Mouse (Mus musculus): Measurements from ENCODE around the gene Lrtm2.
"Not testable (repeated sequence)": the region's sequence is repeated elsewhere in the genome, so short reads cannot be mapped to it uniquely, and the experiment has no call there.

Lrtm2 gene

DNA sequence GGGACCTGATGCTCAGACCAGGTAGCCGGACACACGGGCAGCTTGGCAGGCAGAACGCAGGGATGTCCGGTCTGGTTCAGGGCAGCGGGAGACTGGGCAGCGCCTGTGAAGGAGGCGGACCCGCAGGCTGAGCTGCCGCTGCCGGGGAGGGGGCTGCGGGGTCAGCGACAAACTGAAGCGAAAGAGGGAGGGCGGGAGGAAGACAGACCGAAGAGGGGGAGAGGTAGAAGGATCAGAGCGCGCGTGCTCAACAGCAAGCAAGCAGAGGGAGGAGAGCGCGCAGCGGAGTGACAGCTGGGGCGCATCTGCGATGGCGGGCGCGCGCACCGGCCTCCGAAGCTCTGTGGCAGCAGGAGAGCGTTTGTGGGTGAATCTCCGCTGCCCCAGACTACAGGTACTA, at the start of gene Lrtm2:
TSS of gene Lrtm2 (minus strand) at position 261 of the 400 bp plus-strand sequence.
- no peak for DNase-seq (ENCODE audit: low read depth)

DNA sequence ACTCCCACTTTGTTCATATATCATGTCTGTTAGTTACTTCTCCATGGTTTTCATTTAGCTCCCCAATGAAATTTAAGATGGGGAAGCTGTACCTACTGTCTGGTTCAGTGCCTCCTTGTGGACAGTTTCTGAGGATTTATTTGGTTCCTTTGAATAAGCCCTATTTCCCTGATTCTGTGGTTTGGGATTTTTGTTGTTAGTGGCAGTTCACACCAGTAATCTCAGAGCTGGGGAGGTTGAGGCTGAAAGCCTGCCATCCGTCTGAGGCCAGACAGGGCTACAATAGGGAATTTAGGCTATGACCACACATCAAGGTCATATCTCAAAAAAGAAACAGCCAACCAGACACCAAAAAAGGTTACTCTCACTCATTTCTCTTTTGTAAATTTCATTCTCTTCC, 48.1 kb upstream of the Lrtm2 start:
- DNase-seq (ENCODE audit: low read depth) = no peak

DNA sequence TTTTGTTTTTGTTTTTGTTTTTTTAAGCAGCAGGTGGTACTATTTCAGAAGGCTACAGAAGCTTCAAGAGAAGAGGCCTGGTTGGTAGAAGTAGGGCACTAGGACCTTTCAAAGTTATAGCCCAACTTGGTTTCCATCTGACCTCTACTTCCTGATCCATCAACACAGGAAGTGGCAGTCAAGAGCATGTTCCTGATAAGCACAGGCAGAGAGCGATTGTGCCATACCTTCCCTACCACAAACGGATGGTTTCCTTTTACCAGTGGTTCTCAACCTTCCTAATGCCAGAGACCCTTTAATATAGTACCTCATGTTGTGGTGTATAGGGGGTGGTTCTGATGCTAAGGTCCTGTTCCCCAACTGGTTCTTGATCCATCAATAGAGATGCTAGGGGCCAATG, 47.0 kb upstream of the Lrtm2 start:
- DNase-seq (ENCODE audit: low read depth) = peak; percentile 66

DNA sequence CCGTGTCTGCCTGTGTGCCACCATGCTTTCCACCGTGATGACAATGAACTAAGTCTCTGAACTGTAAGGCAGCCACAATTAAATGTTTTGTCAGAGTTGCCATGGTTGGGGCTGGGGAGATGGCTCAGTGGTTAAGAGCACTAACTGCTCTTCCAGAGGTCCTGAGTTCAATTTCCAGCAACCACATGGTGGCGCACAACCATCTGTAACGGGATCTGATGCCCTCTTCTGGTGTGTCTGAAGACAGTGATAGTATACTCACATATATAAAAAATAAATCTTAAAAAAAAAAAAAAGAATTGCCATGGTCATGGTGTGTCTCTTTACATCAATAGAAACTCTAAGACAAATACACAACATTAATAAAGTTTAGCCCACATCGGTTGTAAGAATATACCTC, 44.5 kb upstream of the Lrtm2 start:
- no peak for DNase-seq (ENCODE audit: low read depth)

DNA sequence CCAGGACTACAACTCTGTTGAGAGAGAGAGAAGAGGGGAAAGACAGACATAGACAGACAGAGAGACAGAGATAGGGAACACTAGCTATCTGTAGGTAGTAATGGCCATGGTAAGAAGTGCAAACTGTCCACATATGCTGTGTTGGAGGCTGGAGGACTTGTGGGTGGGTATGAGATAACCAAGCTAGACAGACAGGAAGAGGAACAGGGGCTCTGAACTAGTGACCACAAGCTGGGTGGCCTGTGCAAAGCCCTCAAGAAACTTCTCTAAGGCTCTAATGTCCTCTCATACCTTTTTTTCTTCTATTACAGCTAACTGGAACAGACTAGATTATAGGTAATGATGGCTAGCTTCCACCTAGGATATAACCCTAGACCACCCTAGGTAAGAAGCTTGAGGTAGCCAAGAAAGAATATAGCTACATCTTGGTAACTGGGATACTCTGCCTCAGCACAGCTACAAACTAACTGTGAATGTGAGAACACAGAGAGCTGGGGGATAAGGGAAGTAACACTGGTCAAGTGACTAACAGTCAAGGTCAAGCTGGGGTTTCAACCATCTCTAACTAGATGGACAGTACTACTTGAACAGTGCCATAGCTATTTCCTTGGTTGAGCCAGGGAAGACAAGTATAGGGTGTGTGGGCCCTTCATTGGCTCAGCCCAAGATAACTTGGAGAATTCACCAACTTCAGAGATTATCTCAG, 42.6 kb upstream of the Lrtm2 start:
- DNase-seq (ENCODE audit: low read depth) = no peak

- no peak for DNase-seq (ENCODE audit: low read depth)
Observed at GRCm38 (mm10) chr6:119372237-119372636, 41.7 kb upstream of the Lrtm2 start.

DNA sequence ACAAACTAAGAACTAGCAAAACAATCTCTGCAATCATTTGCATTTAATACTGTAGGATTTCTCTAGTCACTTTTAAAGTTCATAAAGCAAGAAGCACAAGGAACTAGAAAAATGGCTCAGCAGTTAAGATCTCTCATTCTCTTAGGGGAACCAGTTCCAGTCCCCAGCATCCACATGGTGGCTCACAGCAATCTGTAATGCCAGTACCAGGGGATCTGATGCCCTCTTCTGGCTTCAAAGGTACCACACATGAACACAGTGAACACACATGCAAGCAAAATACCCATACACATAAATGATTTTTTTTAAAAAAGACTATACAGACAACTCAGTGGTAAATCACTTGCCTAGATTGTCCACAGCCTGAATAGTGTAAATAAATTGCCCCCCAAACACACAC, 41.1 kb upstream of the Lrtm2 start:
- no peak for DNase-seq (ENCODE audit: low read depth)

GRCm38 (mm10) chr6:119367382-119367781, 36.8 kb upstream of the Lrtm2 start:
- no peak for DNase-seq (ENCODE audit: low read depth)

GRCm38 (mm10) chr6:119366800-119367199, 36.2 kb upstream of the Lrtm2 start:
- DNase-seq (ENCODE audit: low read depth) = not testable (repeated sequence)

GRCm38 (mm10) chr6:119363593-119363992, 33.0 kb upstream of the Lrtm2 start:
- DNase-seq (ENCODE audit: low read depth) = no peak

- no peak for DNase-seq (ENCODE audit: low read depth)
Observed at GRCm38 (mm10) chr6:119360925-119361702, 30.5 kb upstream of the Lrtm2 start.

GRCm38 (mm10) chr6:119360250-119360649, 29.7 kb upstream of the Lrtm2 start:
- DNase-seq (ENCODE audit: low read depth) = not testable (repeated sequence)

DNA sequence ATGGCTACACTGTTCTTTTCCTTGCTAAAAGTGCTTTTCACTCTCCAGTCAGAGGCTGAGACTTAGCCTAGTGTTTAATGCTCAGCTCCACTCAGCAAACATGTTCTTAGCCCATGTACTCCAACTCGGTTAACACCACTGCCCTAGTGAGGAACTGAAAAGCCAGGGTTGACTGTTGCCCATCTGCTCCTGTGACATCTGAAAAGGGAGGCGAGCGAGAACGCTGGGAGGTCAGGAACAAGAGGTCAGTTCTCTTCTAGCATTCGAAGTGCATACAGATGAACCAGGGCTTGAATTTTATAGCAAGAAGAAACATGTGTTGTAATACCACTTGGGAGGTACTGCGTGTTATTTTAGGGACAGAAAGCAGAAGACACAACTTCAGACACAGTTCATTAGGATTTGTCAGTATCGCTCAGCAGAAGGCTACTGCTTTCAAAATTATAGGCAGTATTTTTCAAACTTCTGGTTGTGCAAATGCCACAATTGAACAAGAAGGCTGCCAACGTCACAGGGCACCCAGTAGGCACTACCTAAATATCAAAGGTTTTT, 27.5 kb upstream of the Lrtm2 start:
- no peak for DNase-seq (ENCODE audit: low read depth)

DNA sequence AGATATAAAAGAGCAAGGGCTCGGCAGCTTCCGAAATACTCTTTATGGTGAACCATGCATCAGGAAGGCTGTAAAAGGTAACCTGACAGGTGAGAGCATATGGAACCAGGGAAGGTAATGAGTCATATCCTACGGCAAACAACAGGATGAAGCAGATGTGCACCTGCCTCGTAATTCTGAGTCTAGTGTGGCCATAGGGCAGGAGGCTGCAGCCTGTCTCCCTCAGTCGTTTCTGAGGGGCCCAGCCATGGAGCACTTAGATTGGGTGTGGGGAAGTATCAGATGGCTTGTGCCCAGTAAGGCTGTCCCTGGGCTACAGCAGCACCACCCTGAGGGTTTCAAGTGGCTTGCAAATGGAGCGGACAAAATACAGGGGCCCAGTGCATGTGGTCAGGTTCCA, 21.9 kb upstream of the Lrtm2 start:
- no peak for DNase-seq (ENCODE audit: low read depth)

GRCm38 (mm10) chr6:119351656-119352055, 21.1 kb upstream of the Lrtm2 start:
- DNase-seq (ENCODE audit: low read depth) = no peak

DNA sequence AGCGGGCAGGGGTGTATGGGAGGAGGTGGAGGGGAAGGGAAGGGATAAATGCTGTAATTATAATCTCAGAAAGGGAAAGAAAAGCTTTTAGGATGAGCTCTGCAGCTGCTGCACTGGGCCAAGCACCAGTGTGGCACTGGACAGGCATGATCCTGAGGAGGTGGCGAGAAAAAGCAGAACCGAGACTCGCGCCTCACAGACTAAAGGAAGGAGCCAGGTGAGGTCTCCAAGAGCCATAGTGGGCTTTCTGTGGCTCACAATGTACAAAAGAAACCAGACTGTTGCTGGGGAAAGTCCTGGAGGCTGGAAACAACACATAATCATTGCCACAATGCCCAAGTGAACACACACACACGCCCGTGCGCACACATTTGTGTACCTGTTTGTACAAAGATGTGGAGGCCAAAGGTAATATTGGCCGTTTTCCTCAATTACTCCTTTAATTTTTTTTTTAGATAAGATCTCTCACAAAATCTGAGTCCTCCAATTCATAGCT, 20.2 kb upstream of the Lrtm2 start:
- DNase-seq (ENCODE audit: low read depth) = no peak

GRCm38 (mm10) chr6:119348234-119348633, 17.7 kb upstream of the Lrtm2 start:
- peak; percentile 84 for DNase-seq (ENCODE audit: low read depth)

- DNase-seq (ENCODE audit: low read depth) = no peak
Observed at GRCm38 (mm10) chr6:119347813-119348212, 17.2 kb upstream of the Lrtm2 start.

- peak; percentile 21 for DNase-seq (ENCODE audit: low read depth)
Observed at GRCm38 (mm10) chr6:119346257-119346656, 15.7 kb upstream of the Lrtm2 start.

DNA sequence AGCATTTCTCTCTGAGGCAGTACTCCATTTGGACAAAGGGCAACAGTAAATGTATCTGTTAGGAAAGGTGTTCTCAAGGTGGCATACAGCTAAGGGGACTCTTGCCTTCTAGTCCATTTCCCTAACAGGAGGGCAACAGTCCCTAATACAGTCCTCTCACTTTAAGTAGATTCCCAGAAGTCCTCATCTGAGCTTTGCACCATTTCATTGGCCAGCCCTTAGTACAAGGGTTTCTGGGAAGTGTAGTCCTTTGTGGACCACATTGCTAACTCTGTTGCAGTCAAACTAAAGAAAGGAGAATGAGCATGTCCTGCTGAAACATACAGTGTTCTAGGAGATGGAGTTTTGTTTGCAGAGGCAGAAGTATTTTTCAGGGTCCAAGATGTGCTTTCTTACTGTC, 10.8 kb upstream of the Lrtm2 start:
- no peak for DNase-seq (ENCODE audit: low read depth)

GRCm38 (mm10) chr6:119338121-119338912, 7.8 kb upstream of the Lrtm2 start:
- no peak for DNase-seq (ENCODE audit: low read depth)

DNA sequence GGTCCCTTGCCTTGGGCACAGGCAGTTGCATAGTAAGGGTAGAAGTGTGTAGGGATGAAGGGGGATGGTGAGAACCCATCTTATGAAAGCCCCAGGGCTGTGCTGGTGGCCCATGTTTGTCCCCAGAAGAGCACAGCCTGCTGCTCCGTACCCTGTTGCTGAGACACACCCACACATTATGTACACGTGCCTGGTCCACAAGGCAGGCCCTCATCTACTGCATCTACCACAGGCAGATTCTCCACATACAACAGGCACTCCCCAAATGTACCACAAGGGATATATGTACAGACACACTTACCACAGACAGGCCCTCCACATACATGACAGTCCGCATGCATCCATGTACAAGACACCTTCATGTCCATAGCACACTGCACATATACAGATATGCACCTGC, 6.7 kb upstream of the Lrtm2 start:
- DNase-seq (ENCODE audit: low read depth) = no peak

Data from induced T-regulatory cell, adult 2 months (primary cell).